Mouse (Mus musculus) embryo, embryonic 10.5 days (tissue): Measurements from ENCODE around the gene Carmil1.
"Not testable (repeated sequence)": the region's sequence is repeated elsewhere in the genome, so short reads cannot be mapped to it uniquely, and the experiment has no call there.

Source experiments
- DNase-seq: peaks from one replicate; pipeline ENCODE4 v3.0.0-alpha.2; 2015; ENCODE audit warnings: low spot score

The Carmil1 gene

DNA sequence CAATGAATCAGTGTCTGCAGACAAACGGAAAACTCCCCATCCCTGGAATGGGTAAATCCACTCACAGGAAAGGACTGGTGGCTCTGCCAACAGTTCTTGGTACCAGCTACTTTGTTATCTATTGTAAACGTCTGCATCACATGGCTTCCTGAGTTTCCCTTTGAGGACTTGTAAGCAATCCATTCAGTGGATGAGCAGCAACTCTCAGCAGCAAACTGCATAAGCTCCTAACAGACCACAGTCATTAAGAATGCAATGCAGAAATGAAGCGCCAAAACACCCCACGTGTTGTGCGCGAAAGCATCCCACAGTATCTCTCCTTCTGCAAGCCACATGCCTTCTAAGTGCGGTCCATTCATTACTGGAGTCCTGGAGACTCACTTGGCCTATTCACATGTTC is 128.0 kb downstream of the Carmil1 start:
- DNase-seq, result no peak

DNA sequence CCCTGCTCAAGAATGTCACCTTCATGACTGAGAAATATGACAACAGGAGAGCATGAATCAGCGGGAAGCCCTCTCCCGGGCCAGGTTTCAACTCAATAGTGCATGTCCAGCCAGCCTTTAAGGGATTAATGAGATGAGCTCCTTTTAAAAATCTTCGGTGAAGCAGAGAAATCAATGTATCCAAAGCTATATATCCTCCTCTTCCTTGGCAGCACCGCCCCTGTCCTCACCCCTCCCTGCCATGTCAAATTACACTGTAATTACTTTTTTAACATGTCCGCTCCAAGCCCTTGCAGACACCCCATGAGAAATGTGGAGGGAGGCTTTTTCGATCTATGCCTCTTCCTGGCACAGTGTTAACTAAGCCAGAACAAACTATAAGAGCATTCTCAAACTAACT is 129.3 kb downstream of the Carmil1 start:
- DNase-seq, result no peak

DNA sequence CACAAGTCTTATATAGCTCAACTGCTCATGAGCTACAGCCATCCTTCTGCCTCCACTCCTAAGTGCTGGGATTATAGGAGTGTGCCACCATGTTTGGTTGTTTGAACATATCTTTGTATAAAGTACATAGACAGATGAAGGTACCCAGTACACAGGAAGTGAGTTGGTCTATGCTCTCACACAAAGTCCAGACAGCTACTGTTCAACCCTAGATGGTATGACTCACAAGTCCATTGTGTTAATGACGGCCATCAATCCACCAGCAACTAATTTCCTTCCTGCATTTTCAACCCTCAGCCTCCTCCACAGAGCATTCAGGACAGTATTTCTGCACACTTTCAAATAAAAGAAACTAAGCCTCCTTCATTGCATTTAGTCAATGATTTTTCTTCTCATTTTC is 132.0 kb downstream of the Carmil1 start:
- DNase-seq, result no peak

DNA sequence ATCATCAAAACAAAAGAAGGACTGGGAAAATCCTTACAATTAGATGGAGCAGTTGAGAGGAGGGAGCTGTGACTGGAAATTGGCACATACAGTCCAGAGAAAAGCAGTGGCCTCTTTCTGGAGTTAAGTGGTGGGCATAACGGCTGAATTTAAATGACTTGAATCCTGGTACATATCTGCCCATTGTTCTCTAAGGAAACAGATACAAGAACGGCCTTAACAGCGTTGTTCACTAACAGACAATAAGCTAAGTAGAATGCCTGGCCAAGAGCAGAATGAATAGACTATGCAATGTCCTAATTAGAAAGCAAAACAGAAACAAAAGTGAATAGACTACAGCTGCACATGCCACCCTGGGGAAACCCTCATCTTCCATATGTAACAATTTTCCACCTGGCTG is 133.6 kb downstream of the Carmil1 start:
- no peak for DNase-seq

DNA sequence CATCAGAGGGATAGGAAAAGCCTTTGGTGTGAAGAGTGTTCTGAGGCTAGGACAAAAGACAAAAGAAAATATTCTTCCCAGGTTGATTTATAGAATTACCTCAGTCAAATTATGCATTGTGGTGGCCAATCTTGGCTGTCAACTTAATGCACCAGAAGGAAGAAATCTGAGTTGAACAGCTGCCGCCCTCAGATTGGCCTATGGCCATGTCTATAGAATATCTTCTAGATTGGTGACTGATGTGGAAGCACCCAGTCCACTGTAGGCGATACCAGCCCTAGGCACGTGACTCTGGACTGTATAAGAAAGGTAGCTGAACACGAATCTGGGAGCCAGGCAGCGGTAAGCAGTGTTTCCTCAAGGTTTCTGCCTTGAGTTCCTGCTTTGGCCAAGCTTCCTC is 134.1 kb downstream of the Carmil1 start:
- DNase-seq, result no peak

DNA sequence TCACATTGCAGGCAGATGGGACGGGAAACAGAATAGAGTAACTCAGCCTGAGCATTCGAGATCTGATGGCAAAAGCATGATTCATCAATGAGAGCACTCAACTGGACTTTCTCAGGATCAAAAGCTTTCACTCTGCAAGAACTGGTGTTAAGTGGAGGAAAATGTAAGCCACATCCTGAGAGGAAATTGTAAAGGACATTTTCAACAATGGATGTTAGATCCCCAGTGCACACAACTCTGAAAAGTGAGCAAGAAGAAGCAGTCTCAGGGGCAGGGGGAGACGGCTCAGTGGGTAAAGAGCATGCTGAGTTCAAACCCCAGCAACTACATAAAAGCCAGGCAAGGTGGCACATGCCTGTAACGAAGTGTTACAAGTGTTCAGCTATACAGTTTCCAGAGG is 135.7 kb downstream of the Carmil1 start:
- DNase-seq, result no peak

DNA sequence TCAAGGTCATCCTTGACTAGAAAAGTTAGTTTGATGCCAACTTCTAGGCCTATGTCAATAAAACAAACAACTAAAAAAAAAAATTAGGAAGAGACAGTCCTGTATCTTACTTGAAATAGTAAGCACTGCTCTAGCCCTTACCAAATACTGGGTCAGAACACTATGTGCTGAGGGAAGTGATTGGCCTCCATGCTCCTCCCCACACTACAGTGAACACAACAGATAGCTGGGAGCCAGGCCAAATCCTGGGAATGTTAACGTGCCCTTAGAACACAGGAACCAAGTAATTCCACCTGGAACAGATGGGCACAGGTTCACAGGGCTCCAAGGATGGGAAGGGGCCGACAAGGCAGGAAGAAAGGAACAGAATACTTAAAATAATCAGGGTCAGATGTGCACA is 136.5 kb downstream of the Carmil1 start:
- no peak for DNase-seq

DNA sequence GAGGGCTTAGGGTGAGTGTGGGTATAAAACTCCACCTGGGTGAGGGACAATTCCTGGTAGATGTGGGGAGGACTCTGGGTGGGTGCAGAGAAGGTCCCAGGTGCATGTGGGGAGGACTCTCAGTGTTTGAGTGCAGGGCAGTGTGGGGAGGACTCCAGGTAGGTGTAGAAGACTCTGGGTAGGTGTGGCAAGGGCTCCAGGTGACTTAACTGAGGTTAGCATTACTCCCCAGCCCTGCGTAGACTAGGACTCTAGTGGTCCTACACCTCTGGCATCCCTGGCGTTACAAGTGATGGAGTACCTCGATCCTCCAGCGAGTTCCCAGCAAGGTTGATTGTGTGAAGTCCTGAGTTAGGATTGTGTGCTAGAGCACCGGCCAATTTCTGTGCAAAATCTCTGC is 143.8 kb downstream of the Carmil1 start:
- no peak for DNase-seq

DNA sequence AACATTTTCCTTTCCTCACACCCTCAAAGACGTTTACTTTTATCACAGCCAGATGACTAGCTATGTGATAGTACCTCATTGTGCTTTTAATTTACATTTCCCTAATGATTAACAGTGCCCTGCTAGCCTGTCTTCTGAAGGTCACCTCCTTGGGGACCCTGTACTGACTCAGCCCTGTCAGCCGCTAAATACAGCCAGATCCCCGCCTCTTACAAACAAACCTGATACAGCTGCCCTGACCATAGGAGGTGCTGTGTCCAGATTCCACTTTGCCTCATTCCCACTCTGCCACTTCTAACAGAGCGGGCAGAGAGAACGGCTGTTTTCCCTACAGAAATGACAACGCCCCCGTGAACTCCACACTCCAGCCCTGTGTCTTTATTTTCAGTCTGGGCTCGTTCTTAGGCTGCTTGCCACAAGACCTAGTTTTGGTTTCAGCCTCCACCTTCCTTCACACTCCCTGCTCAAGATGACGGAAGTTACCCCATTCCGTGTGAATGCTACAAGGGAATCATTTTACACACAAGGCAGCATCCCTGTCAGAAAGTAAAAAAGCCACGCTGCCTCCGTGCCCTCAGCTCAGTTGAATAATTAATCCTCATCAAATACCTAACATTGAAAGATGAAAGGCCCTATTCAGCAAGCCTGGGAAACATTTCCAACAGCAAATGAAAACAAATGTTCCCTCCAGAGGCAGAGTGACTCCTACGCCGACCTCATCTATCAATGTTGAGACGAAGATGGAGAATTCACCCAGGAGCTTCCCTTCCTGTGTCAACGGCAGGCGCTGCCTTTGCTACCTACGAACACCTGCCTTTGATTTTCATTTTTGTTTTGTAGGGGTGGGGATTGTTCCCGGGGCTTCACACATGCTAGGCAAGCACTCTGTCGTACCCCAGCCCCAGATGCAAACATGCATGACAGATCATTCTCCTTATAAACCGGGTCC is 145.0 kb downstream of the Carmil1 start:
- DNase-seq, result peak; percentile 67

DNA sequence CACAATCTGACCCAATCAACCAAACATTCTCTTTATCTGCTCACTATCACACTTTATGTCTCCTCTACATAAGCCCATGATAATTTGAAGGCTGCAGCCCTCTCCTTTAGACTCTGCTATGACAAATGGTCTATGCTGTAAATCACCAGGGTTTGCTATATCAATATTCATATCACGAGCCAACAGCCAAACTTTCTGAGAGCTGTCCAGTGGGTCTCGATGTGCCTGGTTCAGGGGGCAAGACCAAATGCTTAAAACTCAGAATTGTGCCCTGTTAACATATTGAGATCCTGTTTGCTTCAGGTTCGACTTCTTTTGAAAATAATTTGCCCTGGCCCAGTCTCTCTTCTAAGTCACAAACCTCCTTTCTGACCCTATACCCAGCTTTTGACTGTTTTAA is 147.7 kb downstream of the Carmil1 start:
- DNase-seq, result no peak

DNA sequence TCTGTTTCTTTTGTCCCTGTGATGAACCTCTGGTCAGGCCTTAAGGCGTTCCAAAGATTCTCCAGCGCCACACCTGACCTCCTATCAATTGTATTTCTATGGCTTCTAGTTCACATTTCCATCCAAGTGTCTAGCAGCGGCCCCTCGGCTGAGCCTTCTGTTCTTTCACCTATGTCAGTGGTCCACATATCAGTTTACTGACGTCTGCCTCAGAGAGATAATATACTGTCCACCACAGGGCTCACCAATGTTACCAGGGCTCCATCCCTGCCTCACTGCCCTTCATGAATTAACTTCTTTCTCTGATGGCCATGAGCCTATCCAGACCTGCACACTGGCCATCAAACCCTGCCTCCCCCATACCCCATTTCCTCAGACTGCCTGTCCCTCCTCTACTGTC is 149.3 kb downstream of the Carmil1 start:
- no peak for DNase-seq

DNA sequence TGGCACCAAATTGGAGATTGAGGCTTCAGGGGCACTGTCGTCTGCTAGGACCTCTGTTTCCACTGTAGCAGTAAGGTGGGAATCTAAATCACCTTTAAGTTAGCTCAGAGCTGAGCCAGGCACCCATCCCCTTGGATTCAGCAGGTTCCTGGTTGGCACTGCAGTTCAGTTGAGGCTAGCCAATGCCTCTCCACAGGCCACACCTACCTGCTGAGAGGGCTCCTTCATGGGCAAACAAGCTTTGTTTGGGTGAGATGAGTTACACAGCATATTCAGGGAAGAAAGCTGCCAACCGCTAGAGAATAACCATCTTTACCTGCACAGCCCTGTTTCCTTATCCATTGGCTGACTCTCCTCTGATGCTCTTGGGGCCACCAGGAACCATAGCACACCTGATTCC is 149.9 kb downstream of the Carmil1 start:
- no peak for DNase-seq

DNA sequence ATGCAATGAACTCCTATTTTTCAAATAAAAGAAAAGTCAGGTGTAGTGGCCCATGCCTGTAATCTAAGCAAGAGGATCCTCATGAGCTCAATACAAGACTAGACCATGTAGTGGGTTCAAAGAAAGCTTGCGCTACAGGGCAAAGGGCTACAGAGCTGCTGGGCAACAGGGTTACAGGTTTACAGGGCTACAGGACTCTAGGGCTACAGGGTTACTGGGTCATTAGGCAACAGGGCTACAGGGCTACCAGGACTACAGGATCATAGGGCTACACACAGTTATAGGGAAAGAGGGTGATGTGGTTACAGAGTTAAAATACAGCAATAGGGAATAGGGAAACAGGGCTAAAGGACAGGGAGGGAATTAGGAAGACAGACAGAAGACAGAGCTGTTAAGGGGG is 151.9 kb downstream of the Carmil1 start:
- no peak for DNase-seq

DNA sequence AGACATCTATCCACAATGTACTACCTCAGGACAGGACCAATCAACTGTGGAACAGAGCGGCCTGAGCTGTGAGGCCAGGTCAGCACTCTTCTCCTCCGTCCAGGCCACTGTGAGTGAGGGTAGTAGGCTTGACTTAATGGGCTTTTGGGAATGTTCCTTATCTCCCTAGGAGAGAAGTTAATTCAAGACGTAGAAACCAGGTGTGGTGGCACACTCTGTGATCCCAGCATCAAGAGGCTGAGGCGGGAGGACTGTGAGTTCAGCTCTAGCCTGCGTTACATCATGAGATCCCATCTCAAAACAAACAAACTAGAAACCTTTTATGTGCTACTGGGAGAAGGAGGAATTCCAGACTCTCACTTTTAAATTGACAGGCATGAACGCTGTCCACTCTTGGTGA is 154.7 kb downstream of the Carmil1 start:
- DNase-seq, result no peak

DNA sequence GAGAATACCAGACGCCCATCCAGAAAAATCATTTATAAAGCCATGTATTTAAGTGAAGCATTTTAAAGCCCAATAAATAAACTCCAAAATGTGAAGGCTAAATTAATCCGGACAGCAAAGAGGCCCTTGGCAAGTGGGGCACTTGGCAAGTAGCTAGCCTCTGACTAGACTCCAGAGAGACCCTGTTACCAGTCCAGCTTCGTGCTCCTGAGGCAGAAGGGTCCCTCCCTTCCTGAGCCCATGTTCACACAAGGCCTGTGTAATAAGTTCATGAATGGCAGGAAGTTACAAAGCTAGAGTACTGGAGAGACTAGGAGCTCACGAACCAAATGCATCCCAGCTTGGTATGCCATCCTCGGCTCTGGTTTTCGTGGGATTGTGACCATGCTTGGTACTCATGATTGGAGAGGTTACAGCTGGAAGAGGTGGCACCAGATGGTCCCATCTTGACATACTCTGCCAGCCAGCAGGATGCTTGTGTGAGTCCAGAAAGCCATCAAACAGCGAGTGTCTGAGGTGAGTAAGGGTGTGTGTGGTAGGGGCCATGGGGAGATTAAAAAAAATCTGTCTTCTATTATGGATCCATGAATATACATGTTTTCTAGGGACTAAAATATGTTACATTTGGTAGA is 163.3 kb downstream of the Carmil1 start:
- DNase-seq, result no peak

DNA sequence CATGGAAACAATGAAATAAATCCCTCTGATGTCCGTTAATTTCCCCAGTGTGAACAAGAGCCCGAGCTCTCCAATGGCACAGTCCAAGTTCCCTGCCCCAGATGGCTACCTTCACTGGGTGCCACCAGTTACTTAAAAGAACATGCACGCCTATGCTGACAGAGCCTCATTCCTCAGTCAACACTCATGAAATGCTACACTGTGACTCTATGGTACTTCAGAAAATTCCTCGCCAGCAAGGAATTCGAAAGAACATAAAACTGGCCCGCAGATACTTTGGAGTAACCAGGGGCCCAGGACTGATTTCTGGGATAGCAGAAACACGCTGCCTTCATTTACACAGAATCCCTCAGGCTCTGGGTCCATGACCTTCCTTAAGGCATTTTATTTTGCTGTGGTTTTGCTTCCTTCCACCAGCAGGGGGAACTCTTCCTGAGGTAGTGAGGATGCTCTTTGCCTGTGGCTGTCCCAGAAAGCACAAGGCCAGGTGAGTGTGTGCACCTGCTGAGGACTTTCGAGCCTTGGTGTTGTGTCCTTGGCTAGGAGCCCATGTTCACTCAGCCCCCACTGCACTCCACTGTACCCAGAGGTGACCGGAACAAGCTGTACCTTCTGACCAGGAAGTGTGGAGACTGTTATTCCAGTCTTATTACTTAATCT is 167.8 kb downstream of the Carmil1 start:
- peak; percentile 78 for DNase-seq

DNA sequence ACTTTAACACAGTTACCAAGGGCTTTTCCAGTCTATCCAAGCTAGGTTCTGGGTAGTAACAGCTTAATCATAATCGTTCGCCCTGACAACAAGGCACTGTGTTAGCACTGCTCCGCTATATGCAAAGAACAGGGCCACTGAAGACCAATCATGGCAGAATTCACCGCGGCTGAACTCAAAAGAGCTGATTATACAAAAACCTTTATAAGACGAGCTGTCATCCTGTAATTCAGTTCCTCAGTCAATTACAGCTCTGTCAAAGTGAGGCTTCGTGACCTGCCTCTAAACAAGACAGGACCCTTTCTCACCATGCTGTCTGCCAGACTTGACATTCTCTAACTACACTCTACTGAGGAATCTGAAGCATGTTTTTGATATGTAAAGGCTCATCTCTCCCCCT is 170.3 kb downstream of the Carmil1 start:
- DNase-seq, result no peak

DNA sequence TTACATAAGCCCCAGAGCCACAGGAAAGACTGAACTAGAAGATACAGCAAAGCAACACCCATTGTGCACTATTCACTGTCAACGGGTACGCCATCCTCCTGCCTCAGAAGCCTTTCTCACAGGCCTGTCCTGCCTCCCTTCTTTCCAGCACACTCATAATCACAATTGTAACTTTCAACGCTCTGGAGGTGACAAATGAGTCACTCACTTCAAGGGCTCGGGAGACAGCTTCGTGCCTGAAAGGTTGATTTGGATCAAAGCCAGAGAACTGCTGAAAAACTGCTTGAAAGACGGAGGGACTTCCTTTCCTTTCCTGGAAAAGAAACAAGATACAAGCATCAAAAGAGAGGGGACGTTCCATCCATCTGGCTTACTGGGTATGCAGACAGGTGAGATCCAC is 172.3 kb downstream of the Carmil1 start:
- no peak for DNase-seq

DNA sequence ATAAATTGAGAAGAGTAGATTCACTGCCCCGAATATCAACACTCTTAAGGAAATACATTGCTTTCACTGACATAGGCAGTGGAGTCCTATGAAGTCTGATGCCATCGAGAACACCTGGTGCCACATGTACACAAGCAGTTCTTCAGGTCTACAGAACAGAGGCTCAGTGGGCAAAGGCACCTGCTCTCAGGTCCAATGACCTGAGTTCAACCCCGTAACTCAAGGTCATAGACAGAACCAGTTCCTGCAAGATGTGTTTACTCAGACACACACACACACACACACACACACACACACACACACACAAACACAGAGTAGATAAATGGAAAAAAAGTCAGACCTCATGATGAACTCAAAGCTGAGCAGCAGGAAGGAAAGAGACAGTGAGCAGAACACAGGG is 173.5 kb downstream of the Carmil1 start:
- DNase-seq, result no peak

DNA sequence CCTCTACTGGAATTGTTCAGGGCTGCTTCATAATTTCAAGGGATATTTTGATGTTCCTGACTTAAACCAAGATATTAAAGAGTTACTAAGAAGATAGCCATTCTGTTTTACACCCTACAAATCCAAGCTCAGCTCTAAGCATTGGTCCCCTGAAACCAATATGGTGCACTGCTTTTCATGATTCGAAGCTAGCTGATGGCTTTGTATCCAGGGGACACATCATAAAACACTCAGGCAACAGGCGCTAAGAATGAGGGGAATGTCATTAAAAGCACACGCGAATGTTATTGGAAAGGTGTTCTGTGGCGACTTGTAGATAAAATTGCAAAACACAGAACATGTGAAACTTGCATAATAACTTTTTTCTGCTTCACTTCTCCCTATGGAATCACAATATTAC is 174.8 kb downstream of the Carmil1 start:
- DNase-seq, result no peak

DNA sequence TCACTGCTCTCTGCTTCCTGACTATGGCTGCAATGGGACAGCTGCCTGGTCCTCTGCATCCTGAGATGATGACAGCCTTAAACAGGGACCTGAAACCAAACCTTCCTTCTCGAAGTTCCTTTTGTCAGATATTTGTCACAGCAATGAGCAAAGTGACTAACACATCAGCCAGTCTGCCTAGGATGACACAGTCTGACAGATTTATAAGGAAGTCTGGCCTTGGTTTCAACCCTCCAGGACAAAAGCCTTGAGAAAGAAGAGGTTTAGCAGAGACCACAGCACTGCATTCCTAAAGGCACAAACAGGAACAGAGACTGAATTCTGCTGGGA is 175.3 kb downstream of the Carmil1 start:
- DNase-seq, result no peak

DNA sequence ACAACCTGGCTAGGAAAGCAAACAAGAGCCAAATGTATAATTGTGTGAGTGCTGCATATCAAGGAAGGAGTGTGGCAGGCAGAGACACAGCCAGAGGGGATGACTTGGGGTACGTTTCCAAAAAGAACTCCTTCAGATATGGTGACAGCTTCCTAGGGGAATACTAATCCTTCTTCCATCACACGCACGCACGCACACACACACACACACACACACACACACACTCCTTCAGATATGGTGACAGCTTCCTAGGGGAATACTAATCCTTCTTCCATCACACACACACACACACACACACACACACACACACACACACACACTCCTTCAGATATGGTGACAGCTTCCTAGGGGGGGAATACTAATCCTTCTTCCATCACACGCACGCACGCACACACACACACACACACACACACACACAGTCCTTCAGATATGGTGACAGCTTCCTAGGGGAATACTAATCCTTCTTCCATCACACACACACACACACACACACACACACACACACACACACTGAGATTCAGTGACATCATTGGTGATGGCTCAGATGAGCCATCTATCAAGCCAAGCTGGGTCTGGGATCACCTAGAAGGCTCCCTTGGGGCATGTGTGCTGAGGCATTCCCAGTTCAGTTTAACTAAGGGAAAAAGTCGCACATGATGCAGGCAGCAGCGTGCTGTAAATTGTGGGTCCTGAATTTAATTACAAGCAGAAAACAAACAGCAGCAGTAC is 175.8 kb downstream of the Carmil1 start:
- DNase-seq, result not testable (repeated sequence)

DNA sequence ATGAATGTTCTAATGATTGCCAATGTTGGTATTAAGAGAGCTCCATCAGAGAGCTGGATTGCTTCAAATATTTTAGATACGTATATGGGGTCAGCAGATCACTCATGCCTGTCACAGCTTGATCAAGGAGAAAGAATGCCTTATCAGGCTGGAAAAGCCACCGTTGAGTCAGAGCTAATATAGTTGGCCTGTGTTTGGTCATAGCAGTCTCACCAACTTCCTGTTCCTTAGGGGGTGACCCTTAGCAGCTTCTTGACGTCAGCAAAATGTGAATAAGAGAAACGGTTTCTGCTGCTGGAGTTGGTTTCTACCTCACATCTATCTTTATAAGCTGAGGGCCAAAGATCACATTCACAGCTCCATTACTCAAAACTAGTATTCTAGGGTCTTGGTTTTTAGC is 176.6 kb downstream of the Carmil1 start:
- no peak for DNase-seq
